Mouse (Mus musculus) heart, postnatal 0 days (tissue): Measurements from ENCODE around the gene Nudt22.

Experiments
- CTCF ChIP-seq: IDR thresholded peaks from 2 replicates; pipeline ENCODE4 v1.5.1; 2016; ENCODE audit warnings: antibody characterized with exemption, control low read depth, low read depth
- EP300 ChIP-seq: IDR thresholded peaks from 2 replicates; pipeline ENCODE4 v1.6.1; 2016; ENCODE audit warnings: antibody characterized with exemption, low read depth

GRCm38 (mm10) chr19:6985300-6985699 lies 10.6 kb downstream of the Nudt22 start:
- TF ChIP-seq CTCF (no peak), EP300 (no peak)
